Mouse (Mus musculus): ENCODE measurements around the gene Klk1b1.
"Not testable (repeated sequence)": the region's sequence is repeated elsewhere in the genome, so short reads cannot be mapped to it uniquely, and the experiment has no call there.

Klk1b1 gene

GRCm38 (mm10) chr7:44011868-44012267, 45.3 kb downstream of the Klk1b1 start, which contains the start of gene Klk1b26:
TSS of gene Klk1b26 (plus strand) at chr7:44012168.
- not testable (repeated sequence) for DNase-seq

- not testable (repeated sequence) for DNase-seq
These were observed 48.1 kb downstream of the Klk1b1 start for GRCm38 (mm10) chr7:44014666-44015065.

- DNase-seq: no peak
These were observed 48.5 kb downstream of the Klk1b1 start for GRCm38 (mm10) chr7:44015071-44015470.
